Mouse (Mus musculus): ENCODE data around the gene Brms1l.
"Not testable (repeated sequence)": the region's sequence is repeated elsewhere in the genome, so short reads cannot be mapped to it uniquely, and the experiment has no call there.

Gene Brms1l

DNA sequence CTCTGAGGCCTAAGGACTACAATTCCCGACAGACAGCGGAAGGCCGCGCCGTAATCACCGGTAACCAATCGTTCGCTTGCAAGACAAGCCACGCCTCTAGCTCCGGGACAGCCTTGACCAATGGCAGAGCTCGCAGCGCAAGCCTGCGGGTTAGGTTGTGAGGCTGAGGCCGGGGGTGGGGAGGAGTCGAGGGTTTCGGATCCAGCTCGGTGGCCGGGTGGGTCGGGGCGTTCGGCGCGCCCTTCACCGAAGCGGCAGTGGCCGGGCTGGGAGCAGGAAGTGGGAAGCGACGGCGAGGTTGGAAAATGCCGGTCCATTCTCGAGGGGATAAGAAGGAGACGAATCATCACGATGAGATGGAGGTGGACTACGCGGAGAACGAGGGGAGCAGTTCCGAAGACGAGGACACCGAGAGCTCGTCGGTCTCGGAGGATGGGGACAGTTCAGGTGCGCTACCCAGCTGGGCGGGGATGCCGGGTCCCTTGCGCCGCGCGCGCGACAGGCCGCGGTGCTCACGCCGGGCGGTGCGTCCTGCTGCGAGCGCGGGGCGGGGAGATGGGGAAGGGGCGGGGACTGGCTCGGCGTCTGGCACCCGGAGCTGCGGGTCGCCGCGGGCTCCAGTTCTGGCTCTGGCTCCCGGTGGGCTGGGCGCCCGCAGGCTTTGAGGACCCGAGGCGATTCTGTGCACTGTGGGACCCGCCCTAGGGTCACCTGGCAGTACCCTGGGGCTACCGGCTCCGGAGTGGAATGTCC, at the start of gene Brms1l:
TSS of gene Brms1l (plus strand) at position 126 of the 753 bp plus-strand sequence.
- peak; percentile 99 for DNase-seq (ENCODE audit: low read depth, low spot score)

DNA sequence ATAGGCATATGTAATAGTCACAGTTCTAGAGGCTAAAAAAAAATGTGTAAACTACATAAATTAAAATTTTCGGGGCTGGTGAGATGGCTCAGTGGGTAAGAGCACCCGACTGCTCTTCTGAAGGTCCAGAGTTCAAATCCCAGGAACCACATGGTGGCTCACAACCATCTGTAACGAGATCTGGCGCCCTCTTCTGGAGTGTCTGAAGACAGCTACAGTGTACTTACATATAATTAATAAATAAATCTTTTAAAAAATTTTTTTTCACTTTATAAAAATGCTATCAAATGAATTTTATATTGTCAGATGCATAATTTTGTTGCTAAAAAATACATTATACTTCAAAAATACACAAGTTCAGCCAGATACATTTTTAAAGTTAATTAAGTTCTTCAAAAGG, 41.6 kb upstream of the Brms1l start:
- DNase-seq (ENCODE audit: low read depth, low spot score): not testable (repeated sequence)

DNA sequence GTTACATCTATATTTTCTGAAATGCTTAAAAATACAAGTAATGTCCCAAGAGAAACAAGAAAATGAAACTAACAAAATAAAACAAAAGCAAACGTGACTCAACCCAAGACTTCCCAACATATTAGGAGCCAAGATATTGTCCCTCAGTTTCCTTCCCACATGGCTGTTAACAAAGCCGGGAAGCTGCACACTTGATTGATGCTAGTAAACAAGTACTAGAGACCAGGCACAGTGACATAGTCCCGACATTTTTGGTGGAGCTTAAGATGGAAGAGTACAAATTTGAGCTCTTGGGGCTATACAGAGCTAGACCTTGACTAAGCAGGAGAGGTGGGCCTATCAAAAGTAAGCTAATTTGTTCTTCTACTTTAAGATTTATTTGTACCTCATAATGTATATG, 39.0 kb upstream of the Brms1l start:
- DNase-seq (ENCODE audit: low read depth, low spot score): no peak

DNA sequence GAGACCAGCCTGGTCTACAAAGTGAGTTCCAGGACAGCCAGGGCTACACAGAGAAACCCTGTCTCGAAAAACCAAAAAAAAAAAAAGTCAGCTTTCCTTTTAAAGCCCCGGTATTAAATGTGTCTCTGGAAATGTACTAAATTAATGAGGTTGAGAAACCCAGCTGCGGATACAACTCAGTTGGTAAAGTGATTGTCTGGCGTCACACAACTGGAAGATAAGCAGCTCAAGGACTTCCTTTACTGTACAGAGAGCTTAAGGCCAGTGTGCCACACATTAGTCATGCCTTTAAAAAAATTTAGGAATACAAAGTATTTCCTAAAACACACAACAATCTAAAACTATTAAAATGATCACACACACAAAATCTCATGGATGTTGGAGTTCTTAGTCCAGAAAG, 37.4 kb upstream of the Brms1l start:
- no peak for DNase-seq (ENCODE audit: low read depth, low spot score)

DNA sequence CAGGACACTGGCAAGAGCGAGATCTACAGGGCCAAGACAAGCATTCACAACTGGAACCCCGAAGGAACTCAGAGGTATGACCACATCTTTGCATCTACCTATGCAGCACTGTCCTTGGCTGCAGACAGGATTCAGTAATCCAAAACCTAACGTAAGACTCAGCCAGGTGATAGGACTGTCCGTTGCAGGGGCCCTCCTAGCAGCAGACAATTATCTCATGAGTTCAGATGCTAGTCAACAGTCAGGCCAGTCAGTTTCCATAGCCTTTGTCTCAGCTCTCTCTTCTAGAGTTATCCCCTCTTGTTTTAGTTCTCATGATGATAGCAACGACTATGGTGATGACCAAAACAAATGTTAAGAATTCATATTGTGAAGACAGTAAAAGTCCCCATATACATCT, 36.0 kb upstream of the Brms1l start:
- no peak for DNase-seq (ENCODE audit: low read depth, low spot score)

DNA sequence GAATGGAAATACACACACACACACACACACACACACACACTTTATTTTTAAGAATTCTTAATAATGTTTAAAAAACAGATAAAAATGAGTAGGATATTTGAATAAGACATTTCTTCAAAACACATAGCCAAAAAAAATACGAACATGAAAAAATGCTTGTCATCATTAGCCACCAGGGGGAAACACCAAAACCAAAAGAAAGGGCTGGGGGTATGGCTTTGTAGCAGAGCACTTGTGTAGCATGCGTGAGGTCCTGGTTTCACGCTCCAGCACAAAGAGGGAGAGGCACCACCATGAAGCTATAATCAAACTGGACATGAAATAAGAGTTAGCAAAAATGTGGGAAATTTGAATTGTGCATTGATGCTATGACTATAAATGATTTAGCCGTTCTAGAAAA, 35.0 kb upstream of the Brms1l start:
- DNase-seq (ENCODE audit: low read depth, low spot score): no peak

DNA sequence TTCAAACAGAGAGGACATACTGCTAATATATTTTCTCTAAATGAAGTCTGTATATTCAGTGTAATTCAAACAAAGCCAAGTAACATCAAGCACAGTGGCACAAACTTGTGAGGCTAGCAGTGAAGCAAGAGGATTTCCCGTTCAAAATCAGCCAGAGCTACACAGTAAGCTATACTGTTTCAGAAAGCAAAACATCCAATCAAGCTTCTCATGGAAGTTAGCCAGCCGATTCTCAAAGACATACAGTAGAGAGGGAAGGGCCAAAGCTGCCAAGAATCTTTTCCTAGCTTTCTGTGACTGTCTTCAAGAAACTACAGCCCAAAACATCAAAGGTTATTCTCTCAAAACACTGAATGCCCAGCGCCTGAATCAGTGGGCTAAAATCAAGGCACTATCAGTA, 31.1 kb upstream of the Brms1l start:
- no peak for DNase-seq (ENCODE audit: low read depth, low spot score)

DNA sequence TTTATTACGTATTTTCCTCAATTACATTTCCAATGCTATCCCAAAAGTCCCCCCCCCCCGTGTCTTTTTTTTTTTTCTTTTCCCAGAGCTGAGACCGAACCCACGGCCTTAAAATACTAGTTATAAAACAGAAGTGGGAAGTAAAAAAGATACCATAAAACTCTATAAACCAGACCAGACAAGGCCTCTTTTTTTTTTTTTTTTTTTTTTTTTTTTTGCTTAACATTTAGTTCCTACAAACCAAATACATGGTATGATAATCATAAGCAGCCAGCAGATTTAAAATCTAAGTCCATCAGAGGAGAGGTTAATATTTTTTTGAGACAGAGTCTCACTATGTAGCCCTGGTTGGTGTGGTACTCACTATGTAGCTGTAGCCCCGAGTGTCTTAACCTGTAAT, 19.6 kb upstream of the Brms1l start:
- no peak for DNase-seq (ENCODE audit: low read depth, low spot score)

DNA sequence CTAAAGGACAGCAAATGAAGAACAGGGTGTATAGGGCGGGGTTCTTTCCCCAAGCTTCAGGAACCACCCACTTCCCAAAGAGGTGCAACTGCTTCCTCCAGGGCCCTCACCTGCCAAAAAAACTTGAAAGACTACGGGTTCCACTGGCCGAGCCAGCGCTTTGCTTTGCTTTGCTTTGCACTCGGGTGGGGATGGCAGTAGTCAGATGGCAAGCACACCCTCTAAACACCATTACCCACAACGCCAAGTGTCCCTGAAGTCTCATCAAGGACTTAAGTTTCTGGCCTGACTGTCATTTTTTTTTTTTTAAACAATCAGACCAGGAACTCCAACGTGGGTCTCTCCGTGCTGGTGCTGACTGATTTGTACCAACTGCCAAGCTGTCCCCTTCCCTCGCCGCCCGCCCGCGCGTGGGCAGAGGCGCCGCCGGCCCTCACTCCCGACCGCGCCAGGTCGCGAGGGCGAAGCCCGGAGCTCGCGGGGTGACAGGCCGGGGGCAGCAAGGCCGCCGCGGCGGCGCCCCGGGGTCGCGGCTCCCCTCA, 15.9 kb upstream of the Brms1l start:
- DNase-seq (ENCODE audit: low read depth, low spot score): peak; percentile 37

DNA sequence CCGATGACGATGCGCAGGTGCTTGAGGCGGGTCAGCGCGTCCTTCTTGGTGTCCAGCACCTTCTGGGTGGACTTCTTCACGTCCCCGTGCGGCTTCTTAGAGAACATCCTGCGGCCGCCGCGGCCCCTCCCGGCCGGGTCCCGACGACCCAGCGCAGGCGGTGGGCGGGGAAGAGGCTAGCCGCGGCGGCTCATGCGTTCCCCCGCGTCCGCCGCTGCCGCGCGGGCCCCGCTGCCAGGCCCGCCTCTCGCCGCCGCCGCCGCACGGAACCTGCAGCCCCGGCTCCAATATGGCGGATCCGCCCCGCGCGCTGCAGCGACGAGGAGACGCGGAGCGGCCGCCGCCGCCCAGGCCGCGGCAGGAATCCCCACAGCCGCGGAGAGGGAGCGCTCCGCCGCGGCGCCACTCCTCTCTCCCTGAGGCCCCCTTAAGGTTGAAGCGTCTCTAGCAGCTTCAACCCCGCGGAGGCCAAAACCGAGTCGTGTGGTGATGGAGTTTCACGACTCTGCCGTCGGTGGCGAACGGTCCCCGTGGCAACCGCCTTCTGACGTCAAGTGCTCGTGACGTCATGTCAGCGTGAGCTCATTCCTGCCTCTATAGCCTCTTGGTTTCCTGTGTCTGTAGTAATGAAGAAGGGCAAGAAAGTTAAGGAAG, 15.3 kb upstream of the Brms1l start, which contains the start of gene Ralgapa1:
TSS of gene Ralgapa1 (minus strand) at position 507 of the 654 bp plus-strand sequence.
- peak; percentile 97 for DNase-seq (ENCODE audit: low read depth, low spot score)

DNA sequence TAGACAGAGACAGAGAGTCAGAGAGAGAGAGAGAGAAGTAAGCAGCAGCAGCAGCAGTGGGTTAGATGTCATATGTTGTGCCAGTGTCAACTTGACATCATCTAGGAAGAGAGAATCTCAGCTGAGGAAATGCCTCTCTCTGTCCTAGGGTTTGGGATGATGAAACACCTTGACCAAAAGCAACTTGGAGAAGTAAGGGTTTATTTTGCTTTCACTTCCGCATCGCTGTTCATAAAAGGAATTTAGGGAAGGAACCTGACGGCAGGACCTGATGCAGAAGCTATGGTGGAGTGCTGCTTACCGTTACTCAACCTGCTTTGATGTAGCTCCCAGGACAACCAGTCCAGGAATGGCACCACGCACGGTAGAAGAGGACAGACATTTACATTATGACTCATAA, 12.1 kb upstream of the Brms1l start:
- no peak for DNase-seq (ENCODE audit: low read depth, low spot score)

DNA sequence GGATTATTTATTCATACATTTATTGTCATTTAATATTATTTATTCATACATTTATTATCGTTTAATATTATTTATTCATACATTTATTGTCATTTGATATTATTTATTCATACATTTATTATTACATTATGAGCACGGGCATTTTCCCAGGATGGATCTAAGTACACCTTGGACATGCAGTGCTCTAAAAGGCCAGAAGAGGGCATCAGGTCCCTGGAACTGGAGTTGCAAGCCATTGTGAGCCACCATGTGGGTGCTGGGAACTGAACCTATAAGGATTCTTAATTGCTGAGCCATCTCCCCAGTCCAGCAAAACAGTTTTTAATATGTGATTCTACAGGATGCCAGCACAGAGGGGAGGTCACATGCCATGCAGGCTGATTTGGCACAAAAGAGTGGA, 10.6 kb upstream of the Brms1l start:
- DNase-seq (ENCODE audit: low read depth, low spot score): peak; percentile 78

DNA sequence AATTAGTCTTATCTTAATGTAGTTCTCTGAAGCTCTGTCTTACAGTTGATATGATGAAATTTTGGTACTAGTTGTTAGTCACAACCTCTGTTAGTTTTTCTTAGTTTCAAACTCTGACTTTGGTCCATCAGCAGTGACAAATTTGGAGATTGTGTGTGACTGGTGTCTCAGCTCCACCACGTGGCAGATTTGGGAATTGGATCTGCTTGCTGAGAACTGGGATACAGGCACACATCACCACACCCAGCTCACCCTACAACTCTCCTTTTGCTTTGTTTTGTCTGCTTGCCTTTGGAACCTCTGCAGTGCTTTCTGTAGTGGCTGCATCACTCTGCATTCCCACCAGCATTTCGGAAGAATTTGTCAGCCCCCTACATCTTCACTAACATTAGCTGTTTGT, 5.0 kb upstream of the Brms1l start:
- DNase-seq (ENCODE audit: low read depth, low spot score): peak; percentile 78

DNA sequence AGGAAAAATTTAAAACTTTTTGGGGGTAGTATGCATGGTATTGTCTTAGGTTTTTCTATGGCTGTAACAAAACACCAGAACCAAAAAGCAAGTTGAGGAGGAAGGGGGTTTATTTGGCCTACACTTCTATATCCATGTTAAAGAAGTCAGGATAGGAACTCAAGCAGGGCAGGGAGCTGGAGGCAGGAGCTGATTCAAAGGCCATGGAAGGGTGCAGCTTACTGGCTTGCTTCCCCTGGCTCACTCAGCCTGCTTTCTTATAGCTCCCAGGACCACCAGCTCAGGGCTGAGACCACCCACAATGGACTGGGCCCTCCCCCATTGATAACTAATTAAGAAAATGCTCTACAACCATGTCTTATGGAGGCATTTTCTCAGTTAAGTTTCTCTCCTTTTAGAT, 3.2 kb upstream of the Brms1l start:
- DNase-seq (ENCODE audit: low read depth, low spot score): no peak

DNA sequence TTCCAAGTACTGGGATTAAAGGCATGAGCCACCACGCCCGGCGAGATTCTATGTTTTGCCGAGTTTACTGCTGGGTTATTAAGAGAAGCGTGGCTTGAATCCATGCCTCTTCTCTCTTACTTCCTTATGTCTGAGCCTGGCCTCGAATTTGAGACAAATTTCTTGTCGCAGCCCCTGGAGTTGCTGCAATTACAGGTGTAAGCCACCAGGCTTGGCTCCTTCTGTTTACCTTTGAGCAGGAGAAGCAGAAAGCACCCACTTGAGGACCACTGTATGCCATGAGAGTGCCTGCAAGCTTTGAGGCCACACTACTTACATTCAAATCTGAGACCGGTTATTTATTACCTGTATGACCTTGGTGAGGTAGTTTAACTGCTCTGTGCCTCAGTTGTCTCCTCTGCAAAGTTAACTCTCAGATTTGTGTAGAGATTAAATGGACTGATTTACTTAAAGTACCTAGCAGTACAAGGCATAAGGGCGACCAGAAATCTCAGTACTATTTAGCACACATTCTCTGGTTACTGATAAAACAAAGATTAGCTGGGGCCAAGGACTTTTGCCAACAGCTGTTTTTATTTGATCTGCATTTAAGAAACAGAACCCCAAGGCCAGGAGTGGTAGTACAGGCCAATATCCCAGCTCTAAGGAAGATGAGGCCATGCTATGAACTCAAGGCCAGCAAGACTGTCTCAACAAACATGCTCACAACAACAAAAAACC, 2.1 kb upstream of the Brms1l start:
- peak; percentile 53 for DNase-seq (ENCODE audit: low read depth, low spot score)

DNA sequence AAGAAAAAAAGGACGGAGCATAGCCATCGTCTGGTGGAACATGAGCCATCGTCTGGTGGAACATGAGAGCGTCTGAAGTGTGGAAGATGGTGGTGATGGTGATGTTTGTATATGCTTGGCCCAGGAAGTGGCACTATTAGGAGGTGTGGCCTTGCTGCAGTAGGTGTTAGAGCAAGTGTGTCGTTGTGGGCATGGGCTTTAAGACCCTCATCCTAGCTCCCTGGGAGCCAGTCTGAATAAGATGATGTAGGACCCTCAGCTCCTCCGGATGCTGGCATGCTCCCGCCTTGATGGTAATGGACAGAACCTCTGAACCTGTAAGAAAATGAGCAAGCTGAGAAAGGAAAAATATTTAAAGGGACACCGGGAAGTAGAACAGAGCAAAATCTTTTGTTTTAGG, 1.2 kb upstream of the Brms1l start:
- no peak for DNase-seq (ENCODE audit: low read depth, low spot score)

DNA sequence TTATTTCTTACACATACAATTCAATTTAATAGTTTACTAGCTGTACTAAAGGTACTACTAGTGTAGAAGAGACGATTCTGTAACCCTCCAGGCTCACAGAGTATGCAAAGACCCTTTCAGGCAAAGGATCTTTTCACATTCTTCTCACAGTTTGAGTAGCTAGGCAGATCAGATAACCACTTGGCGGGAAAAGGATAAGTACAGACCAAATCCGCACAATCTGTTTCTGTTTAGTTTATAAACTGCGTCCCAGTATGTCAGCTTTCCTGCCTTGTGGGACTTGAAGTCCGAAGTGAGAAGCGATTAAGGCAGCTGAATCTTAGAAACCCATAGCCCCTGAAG, 296 bp upstream of the Brms1l start:
- DNase-seq (ENCODE audit: low read depth, low spot score): no peak

DNA sequence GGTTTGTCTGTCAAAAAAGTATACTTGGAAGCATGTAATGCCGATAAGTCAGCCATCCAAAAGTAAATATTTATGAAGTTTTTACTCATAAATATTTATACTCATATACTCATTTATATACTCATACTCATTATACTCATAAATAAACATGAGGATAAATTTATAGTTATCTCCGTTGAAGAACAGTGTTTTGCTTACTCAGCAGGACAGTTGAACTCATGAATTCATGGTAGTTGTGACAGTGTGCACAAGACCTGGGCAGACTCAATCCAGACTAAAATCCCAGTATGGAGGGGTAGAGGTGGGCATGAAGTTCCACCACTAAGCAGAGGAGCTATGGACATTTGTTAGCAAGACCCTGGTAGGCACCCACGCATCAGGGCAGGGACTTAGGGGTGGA, 1.4 kb downstream of the Brms1l start:
- no peak for DNase-seq (ENCODE audit: low read depth, low spot score)

DNA sequence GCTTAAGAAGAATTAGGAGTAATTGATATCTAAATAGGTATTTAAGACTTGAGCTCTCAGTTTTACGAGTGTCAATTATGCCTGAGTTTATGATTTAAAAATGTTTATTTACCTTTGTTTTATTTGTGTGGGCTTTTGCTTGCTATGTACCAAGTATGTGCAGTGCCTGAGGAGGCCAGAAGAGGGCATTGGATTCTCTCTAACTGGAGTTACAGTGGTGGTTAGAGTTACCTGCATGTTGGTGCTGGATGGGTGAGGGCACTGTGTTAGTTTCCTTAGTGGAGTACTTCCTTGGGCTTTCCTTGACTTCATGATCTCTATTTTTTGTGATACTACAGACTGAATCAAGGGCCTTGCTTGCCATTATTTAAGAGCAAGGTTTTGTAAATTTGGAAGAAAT, 10.6 kb downstream of the Brms1l start:
- peak; percentile 61 for DNase-seq (ENCODE audit: low read depth, low spot score)

DNA sequence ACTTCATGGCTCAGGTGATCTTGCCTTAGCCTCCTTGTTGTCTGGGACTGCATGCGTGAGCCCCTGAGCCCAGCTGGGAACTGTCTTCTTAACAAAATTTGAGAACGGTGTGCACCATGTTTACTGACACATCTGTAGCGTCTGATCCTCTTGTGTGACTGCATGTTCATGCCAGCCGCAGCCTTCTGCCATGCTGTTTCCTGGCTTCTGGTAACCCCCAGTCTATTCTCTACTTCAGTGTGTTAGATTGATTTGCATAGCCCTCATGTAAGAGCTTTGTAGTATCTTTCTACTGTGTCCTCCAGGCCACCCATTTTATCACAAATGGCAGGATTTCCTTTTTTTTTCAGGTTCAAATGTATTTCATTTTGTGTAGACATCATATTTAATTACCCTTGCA, 11.7 kb downstream of the Brms1l start:
- DNase-seq (ENCODE audit: low read depth, low spot score): no peak

DNA sequence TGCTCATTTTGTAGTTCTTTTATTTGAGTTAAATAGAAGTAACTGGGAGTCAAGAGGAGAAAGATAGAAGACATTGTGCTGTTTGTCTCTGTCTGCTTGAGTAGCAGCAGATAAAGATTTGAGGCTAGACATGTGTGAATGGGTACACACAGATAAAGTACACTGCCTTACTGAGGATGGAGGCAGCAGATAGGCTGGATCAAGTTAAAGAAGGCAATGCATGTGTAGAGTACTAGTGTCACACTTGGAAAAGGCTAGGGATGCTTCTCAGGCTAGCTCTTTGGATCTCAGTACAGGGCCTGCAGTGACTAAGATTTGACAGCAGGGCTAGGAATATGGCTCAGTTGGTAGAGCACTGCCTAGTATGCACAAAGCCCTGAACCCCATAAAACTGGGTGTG, 14.5 kb downstream of the Brms1l start:
- DNase-seq (ENCODE audit: low read depth, low spot score): no peak
